Mouse (Mus musculus) thymus, postnatal 4 days (tissue): ENCODE measurements around the gene Tas2r125.
"Not testable (repeated sequence)": the region's sequence is repeated elsewhere in the genome, so short reads cannot be mapped to it uniquely, and the experiment has no call there.

Source experiments
- DNase-seq: peaks from one replicate; pipeline ENCODE4 v3.0.0; 2021

Tas2r125 gene

GRCm38 (mm10) chr6:132909351-132909750 is at the start of gene Tas2r125:
Gene Tas2r125 (plus strand): TSS chr6:132909651.
- no peak for DNase-seq

- DNase-seq: no peak
Measured at GRCm38 (mm10) chr6:132867708-132868107, 41.7 kb upstream of the Tas2r125 start, which contains the start of gene Tas2r110. Gene Tas2r110 (plus strand): TSS chr6:132868008.

GRCm38 (mm10) chr6:132892711-132893110 is 16.7 kb upstream of the Tas2r125 start, which contains the start of gene Tas2r113:
Gene Tas2r113 (plus strand): TSS chr6:132893011.
- DNase-seq: no peak

GRCm38 (mm10) chr6:132941376-132941775 is 31.9 kb downstream of the Tas2r125 start:
- not testable (repeated sequence) for DNase-seq

GRCm38 (mm10) chr6:132950802-132951201 is 41.4 kb downstream of the Tas2r125 start, which contains the start of gene Tas2r129:
Gene Tas2r129 (plus strand): TSS chr6:132951102.
- no peak for DNase-seq

- no peak for DNase-seq
Measured at GRCm38 (mm10) chr6:132957819-132958218, 48.4 kb downstream of the Tas2r125 start, which contains the start of gene Tas2r131. Gene Tas2r131 (minus strand): TSS chr6:132957919.
